Mouse (Mus musculus) embryo, embryonic 10.5 days (tissue): Measurements from ENCODE around the gene Mup22.
"Not testable (repeated sequence)": the region's sequence is repeated elsewhere in the genome, so short reads cannot be mapped to it uniquely, and the experiment has no call there.

ENCODE experiments used
- DNase-seq: peaks from one replicate; pipeline ENCODE4 v3.0.0-alpha.2; 2015; ENCODE audit warnings: low spot score

The Mup22 gene

GRCm38 (mm10) chr4:60821363-60821762 is at the start of gene Mup22:
Mup22 (minus strand) TSS chr4:60821463.
- DNase-seq: not testable (repeated sequence)

GRCm38 (mm10) chr4:60840889-60841288 is 19.6 kb upstream of the Mup22 start:
- not testable (repeated sequence) for DNase-seq
